ENCODE assay signal across 18 mouse cellular contexts in genomic region chrX:142694338-142694737, GRCm38 (mm10).
"Had no signal": no experiment of that assay in that cellular context is flagged by ENCODE, and none has a peak within 500 bp of the region (broad histone marks: within the 10 kb centered on the region; RNA-seq: fewer than 3 reads in every experiment).

No protein-coding gene starts in this region.

- H3K4me3 ChIP-seq: midbrain, embryonic 10.5 days; midbrain, embryonic 12.5 days; myocyte; neural tube, embryonic 13.5 days; neural tube, embryonic 15.5 days had no signal

- H3K4me1 ChIP-seq: midbrain, embryonic 12.5 days; neural tube, embryonic 13.5 days; neural tube, embryonic 15.5 days had no signal

- DNase-seq: lung, adult 18-20 months; lung, embryonic 14.5 days; lung, postnatal 10 days; lung, postnatal 4 days; midbrain, embryonic 14.5 days; retina, postnatal 1 day; right cerebral cortex, adult 18-20 months; right cerebral cortex, postnatal 25 days; right cerebral cortex, postnatal 4 days; spleen, adult 18-20 months; thymus, adult 18-20 months; thymus, postnatal 25 days; thymus, postnatal 4 days had no signal

- H3K27ac ChIP-seq: midbrain, embryonic 10.5 days; midbrain, embryonic 12.5 days; neural tube, embryonic 15.5 days had no signal
